Mouse (Mus musculus) layer of hippocampus, adult 11-12 months (tissue): ENCODE results near the gene Inpp5k.
"Not testable (repeated sequence)": the region's sequence is repeated elsewhere in the genome, so short reads cannot be mapped to it uniquely, and the experiment has no call there.

Experiments
- DNase-seq: peaks from one replicate; pipeline ENCODE4 v3.0.0; 2022; ENCODE audit warnings: low spot score

Inpp5k gene

DNA sequence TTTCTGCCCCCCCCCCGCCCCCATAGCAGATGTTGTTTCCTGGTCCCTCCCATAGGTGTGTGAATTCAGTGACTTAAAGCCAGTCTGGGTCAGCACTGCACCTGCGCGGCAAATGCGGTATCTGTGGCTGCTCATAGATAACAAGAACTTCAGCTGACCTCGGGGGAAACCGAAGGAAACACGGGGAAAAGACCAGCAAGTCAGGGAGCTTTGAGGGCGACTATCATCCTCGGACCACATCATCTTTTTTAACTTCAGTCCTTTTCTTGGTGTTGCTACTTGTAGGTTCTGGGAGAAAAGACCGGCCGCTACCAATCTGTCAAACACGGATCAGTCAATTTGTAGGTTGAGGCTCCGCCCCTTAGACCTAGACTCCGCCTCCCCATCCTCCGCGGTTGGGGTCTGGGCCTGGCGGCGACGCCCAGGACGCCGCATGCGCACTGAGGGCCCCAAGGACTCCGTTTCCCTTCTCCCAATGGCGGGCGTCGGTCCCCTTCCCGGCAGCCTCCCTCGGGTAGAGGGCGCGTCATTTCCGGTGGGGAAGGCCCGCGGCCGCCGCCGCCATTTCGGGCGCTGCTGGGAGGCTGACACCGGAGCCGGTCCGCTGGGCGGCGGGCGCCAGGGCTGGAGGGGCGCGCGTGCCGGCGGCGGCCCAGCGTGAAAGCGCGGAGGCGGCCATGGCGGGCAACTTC lies 48.1 kb downstream of the Inpp5k start, which contains the start of gene Crk:
Gene Crk (plus strand): TSS at position 513 of the 692 bp plus-strand sequence.
- DNase-seq = peak; percentile 97

DNA sequence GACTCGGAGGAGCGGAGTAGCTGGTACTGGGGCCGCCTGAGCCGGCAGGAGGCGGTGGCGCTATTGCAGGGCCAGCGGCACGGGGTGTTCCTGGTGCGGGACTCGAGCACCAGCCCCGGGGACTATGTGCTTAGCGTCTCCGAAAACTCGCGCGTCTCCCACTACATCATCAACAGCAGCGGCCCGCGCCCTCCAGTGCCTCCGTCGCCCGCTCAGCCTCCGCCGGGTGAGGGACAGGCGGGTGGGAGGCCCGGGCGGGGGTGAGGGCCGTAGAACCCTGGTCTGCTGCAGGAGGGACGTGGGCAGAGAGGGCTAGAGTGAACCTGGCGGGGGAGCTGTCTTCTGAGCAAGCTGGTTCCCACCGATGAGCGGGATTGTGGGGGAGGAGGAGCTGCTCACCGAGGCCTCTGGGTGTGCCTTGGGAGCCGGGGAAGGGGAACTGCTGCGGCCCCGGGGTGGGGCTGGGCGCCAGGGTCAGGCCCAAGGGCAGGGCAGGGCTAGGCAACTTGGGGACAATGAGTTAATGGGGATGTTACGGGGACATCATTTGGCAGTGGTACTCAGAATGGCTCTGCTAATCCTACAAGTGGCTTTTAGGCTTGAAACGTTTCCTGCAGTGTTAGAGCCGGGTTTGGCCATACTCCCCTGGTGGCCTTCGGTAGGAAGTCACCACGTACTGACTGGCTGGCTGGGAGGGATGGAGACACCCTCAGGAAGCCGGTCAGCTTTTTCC lies 48.8 kb downstream of the Inpp5k start:
- DNase-seq = peak; percentile 59

DNA sequence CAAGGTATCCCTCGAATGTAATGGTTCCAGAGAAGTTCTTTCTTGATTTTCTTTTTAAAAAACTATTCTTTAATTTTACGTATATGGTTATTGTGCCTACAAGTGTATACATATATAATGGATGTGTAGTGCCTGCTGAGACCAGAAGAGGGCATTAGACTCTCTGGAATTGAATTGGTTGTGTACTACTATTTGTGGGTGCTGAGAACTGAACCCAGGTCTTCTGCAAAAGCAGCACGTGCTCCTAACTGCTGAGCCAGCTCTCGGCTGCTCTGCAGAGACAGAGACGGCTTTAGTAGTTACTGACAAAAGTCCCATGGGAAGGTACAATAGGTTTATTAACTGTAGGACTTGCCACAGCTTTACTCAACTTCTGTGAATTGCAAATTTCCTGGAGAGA lies 53.7 kb downstream of the Inpp5k start:
- DNase-seq = no peak

DNA sequence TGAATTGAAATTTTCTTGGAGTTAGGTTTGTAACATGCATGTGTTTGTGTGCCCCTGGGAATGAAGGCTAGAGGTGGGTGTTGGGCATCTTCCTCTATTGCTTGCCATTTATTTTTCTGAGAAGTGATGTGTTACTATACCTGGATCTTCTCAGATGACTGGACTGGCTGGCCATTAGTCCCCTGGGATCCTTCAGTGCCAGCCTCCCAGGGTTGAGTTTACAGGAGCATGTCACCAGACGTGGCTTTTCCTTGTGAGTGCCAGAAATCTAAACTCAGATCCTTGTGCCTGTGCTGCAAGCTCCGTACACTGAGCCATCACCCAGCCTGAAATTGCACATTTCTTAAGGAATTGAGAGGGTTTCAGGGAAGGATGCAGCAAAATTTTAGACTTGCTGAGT lies 54.2 kb downstream of the Inpp5k start:
- DNase-seq = no peak

- no peak for DNase-seq
Observed at GRCm38 (mm10) chr11:75687343-75687993, 56.7 kb downstream of the Inpp5k start.

GRCm38 (mm10) chr11:75688132-75688531 lies 57.3 kb downstream of the Inpp5k start:
- no peak for DNase-seq

DNA sequence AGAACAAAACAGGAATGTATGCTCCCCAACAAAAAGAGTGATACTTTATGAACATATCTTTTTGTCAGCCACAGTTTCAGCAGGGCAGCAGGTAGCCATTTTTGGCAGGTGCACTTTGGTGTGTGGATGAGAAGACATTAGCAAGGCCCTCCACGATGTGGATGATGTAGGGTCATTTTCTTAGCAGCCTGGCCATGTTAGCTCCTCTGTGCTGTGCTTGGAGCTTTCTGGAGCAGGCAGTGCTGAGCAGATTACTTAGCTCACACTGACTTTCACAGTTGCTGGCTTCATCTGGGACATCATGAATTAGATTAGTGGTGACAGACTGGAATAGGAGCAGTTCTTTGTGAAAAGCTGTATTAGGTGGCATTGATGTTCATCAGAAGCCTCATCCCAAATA lies 59.2 kb downstream of the Inpp5k start:
- DNase-seq = no peak

DNA sequence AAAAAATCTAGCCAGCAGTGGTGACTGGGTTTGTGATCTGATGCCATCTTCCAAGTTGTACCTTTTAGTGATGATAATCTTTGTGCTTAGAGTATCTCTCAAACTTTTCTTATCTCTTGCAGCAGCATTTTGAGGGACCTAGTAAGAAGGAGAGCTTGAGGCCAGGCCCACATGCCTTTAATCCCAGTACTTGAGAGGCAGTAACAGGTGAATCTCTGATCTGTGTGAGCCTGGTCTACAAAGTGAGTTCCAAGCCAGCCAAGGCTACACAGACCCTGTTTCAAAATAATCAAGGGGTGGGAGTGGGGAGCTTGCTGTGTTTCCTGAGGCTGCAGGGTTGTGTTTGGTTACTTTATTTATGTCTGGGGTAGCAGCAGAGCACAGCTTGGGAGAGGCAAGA lies 60.3 kb downstream of the Inpp5k start:
- no peak for DNase-seq

GRCm38 (mm10) chr11:75693570-75693969 lies 62.8 kb downstream of the Inpp5k start:
- no peak for DNase-seq

DNA sequence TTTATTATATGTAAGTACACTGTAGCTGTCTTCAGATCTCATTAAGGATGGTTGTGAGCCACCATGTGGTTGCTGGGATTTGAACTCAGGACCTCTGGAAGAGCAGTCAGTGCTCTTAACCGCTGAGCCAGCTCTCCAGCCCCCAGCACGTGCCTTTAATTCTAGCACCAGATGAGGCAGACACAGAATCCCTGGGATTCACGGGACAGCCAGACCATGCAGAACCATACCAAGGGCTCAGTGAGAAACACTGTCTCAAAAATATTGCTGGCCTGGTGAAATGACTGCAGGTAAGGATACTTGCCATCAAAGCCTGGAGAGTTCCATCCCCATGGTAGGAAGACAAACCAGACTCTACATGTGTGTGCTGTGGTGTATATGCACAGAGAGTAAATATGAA lies 66.7 kb downstream of the Inpp5k start:
- not testable (repeated sequence) for DNase-seq
